Mouse (Mus musculus) MEL (cell line): ENCODE data around the gene Mccc1. TPM values are rescaled to one million over a fixed set of nuclear protein-coding genes. Genes with fewer than 3 reads are reported as not detected.
A peak's percentile ranks its signal among the peaks of the same experiment; 100 is the strongest.

Experiments
- DNase-seq: peaks from one replicate; pipeline ENCODE4 v3.0.0; 2011; ENCODE audit warnings: low read depth, low spot score
- H3K27ac ChIP-seq: 2 replicates; pipeline ENCODE4 v1.5.1; 2012; ENCODE audit warnings: low read depth, mild to moderate bottlenecking, control low read depth, low read length, moderate library complexity; ENCODE audit not compliant: control insufficient read depth
- H3K27me3 ChIP-seq, 2 experiments: fragments of 150-350 bp in 1 of 2; sonication (generic) in 1 of 2; 2 replicates each; pipeline ENCODE4 v1.6.1; 2012; ENCODE audit warnings: low read length in 2 of 2, mild to moderate bottlenecking in 2 of 2, improper control_type of control experiment in 1 of 2, moderate library complexity in 1 of 2; ENCODE audit not compliant: insufficient read depth in 2 of 2, control insufficient read depth in 1 of 2
- H3K36me3 ChIP-seq, 2 experiments: 2 replicates each; pipeline ENCODE4 v1.6.1; 2012 to 2014; ENCODE audit warnings: low read length in 2 of 2, improper control_type of control experiment in 1 of 2, inconsistent platforms in 1 of 2, mild to moderate bottlenecking in 1 of 2; ENCODE audit not compliant: insufficient read depth in 2 of 2, control insufficient read depth in 1 of 2
- H3K4me1 ChIP-seq, 2 experiments: fragments of 150-350 bp in 1 of 2; sonication (generic) in 1 of 2; 2 replicates each; pipeline ENCODE4 v1.6.1; 2012; ENCODE audit warnings: low read length in 2 of 2, improper control_type of control experiment in 1 of 2, mild to moderate bottlenecking in 1 of 2; ENCODE audit not compliant: insufficient read depth in 2 of 2, control insufficient read depth in 1 of 2
- H3K4me3 ChIP-seq, 2 experiments: fragments of 150-350 bp in 1 of 2; sonication (generic) in 1 of 2; 2 replicates each; pipeline ENCODE4 v1.5.1; 2012; ENCODE audit warnings: low read depth in 2 of 2, low read length in 2 of 2, mild to moderate bottlenecking in 2 of 2, moderate library complexity in 2 of 2, control low read depth in 1 of 2, improper control_type of control experiment in 1 of 2; ENCODE audit not compliant: control insufficient read depth in 1 of 2, insufficient read depth in 1 of 2
- H3K79me2 ChIP-seq: 2 replicates; pipeline ENCODE4 v1.6.1; 2012; ENCODE audit warnings: mild to moderate bottlenecking, low read length, moderate library complexity; ENCODE audit not compliant: control insufficient read depth, poor library complexity, insufficient read depth
- H3K9ac ChIP-seq: 2 replicates; pipeline ENCODE4 v1.6.1; 2012; ENCODE audit warnings: low read depth, mild to moderate bottlenecking, control low read depth, low read length, moderate library complexity; ENCODE audit not compliant: control insufficient read depth, poor library complexity, severe bottlenecking
- H3K9me3 ChIP-seq: fragments of 150-350 bp; sonication (generic); replicated peaks from 2 replicates; pipeline ENCODE4 v1.6.1; 2012; ENCODE audit warnings: mild to moderate bottlenecking, low read length, improper control_type of control experiment, moderate library complexity; ENCODE audit not compliant: insufficient read depth
- BHLHE40 ChIP-seq: IDR thresholded peaks from 2 replicates; pipeline ENCODE4 v1.6.1; 2012; ENCODE audit warnings: low read depth, mild to moderate bottlenecking, inconsistent platforms, low read length, improper control_type of control experiment, borderline replicate concordance
- CHD2 ChIP-seq: IDR thresholded peaks from 2 replicates; pipeline ENCODE4 v1.6.1; 2011; ENCODE audit warnings: low read length, improper control_type of control experiment
- CTCF ChIP-seq, 3 experiments: IDR thresholded peaks in 2 of 3; conservative IDR thresholded peaks in 1 of 3; 2 replicates each; pipeline ENCODE4 v1.5.1; 2011 to 2012; ENCODE audit warnings: low read length in 3 of 3, low read depth in 2 of 3, mild to moderate bottlenecking in 2 of 3, improper control_type of control experiment in 1 of 3, inconsistent platforms in 1 of 3, mixed read lengths in 1 of 3, moderate library complexity in 1 of 3; ENCODE audit not compliant: control insufficient read depth in 1 of 3, insufficient read depth in 1 of 3, poor library complexity in 1 of 3, severe bottlenecking in 1 of 3
- E2F4 ChIP-seq: IDR thresholded peaks from 2 replicates; pipeline ENCODE4 v1.6.1; 2011; ENCODE audit warnings: low read depth, low read length, improper control_type of control experiment, borderline replicate concordance
- ELF1 ChIP-seq: IDR thresholded peaks from 2 replicates; pipeline ENCODE4 v1.6.1; 2014; ENCODE audit warnings: low read depth, mild to moderate bottlenecking, inconsistent platforms, low read length, improper control_type of control experiment, moderate library complexity
- EP300 ChIP-seq, 2 experiments: IDR thresholded peaks; 2 replicates each; pipeline ENCODE4 v1.6.1; 2011; ENCODE audit warnings: improper control_type of control experiment in 2 of 2, low read length in 2 of 2, low read depth in 1 of 2, mild to moderate bottlenecking in 1 of 2
- ETS1 ChIP-seq: IDR thresholded peaks from 2 replicates; pipeline ENCODE4 v1.6.1; 2012; ENCODE audit warnings: low read depth, mild to moderate bottlenecking, inconsistent platforms, low read length, improper control_type of control experiment, moderate library complexity
- HCFC1 ChIP-seq: IDR thresholded peaks from 2 replicates; pipeline ENCODE4 v1.6.1; 2012; ENCODE audit warnings: low read depth, mild to moderate bottlenecking, inconsistent platforms, low read length, improper control_type of control experiment, moderate library complexity
- JUND ChIP-seq: IDR thresholded peaks from 2 replicates; pipeline ENCODE4 v1.6.1; 2011; ENCODE audit warnings: low read depth, mild to moderate bottlenecking, improper control_type of control experiment, low read length
- KAT2A ChIP-seq: conservative IDR thresholded peaks from 2 replicates; pipeline ENCODE4 v1.6.1; 2012; ENCODE audit warnings: low read depth, low read length, improper control_type of control experiment, inconsistent platforms
- MAFK ChIP-seq: IDR thresholded peaks from 2 replicates; pipeline ENCODE4 v1.6.1; 2011; ENCODE audit warnings: low read depth, mild to moderate bottlenecking, low read length, improper control_type of control experiment, borderline replicate concordance
- MAX ChIP-seq: IDR thresholded peaks from 2 replicates; pipeline ENCODE4 v1.6.1; 2011; ENCODE audit warnings: low read length, improper control_type of control experiment
- MAZ ChIP-seq: IDR thresholded peaks from 2 replicates; pipeline ENCODE4 v1.6.1; 2012; ENCODE audit warnings: low read depth, mild to moderate bottlenecking, inconsistent platforms, low read length, improper control_type of control experiment
- MEF2A ChIP-seq: IDR thresholded peaks from 2 replicates; pipeline ENCODE4 v1.6.1; 2014; ENCODE audit warnings: low read depth, mild to moderate bottlenecking, inconsistent platforms, low read length, improper control_type of control experiment; ENCODE audit not compliant: poor library complexity, insufficient replicate concordance, severe bottlenecking; ENCODE audit errors: extremely low read depth
- MXI1 ChIP-seq: IDR thresholded peaks from 2 replicates; pipeline ENCODE4 v1.6.1; 2011; ENCODE audit warnings: mild to moderate bottlenecking, low read depth, low read length, improper control_type of control experiment
- MYB ChIP-seq: IDR thresholded peaks from 2 replicates; pipeline ENCODE4 v1.6.1; 2011; ENCODE audit warnings: mild to moderate bottlenecking, low read depth, low read length, improper control_type of control experiment
- MYC ChIP-seq: IDR thresholded peaks from 2 replicates; pipeline ENCODE4 v1.6.1; 2011; ENCODE audit warnings: low read depth, mild to moderate bottlenecking, low read length, improper control_type of control experiment, moderate library complexity
- NELFE ChIP-seq: IDR thresholded peaks from 2 replicates; pipeline ENCODE4 v1.6.1; 2011; ENCODE audit warnings: low read depth, low read length, improper control_type of control experiment
- POLR2A ChIP-seq, 2 experiments: IDR thresholded peaks; 2 replicates each; pipeline ENCODE4 v1.6.1; 2011 to 2012; ENCODE audit warnings: low read length in 2 of 2, mild to moderate bottlenecking in 2 of 2, control low read depth in 1 of 2, improper control_type of control experiment in 1 of 2, low read depth in 1 of 2, moderate library complexity in 1 of 2; ENCODE audit not compliant: control insufficient read depth in 1 of 2, insufficient read depth in 1 of 2, poor library complexity in 1 of 2
- POLR2AphosphoS2 ChIP-seq: IDR thresholded peaks from 2 replicates; pipeline ENCODE4 v1.6.1; 2011; ENCODE audit warnings: low read length, improper control_type of control experiment
- POLR2AphosphoS5 ChIP-seq: IDR thresholded peaks from 2 replicates; pipeline ENCODE4 v1.6.1; 2012; ENCODE audit warnings: low read depth, borderline replicate concordance, mild to moderate bottlenecking, inconsistent platforms, low read length, moderate library complexity, mixed read lengths
- RAD21 ChIP-seq: IDR thresholded peaks from 2 replicates; pipeline ENCODE4 v1.6.1; 2011; ENCODE audit warnings: mild to moderate bottlenecking, low read depth, low read length, improper control_type of control experiment
- RCOR1 ChIP-seq: IDR thresholded peaks from 2 replicates; pipeline ENCODE4 v1.6.1; 2012; ENCODE audit warnings: low read depth, mild to moderate bottlenecking, inconsistent platforms, low read length, improper control_type of control experiment
- SIN3A ChIP-seq: IDR thresholded peaks from 2 replicates; pipeline ENCODE4 v1.6.1; 2012; ENCODE audit warnings: low read length, improper control_type of control experiment, inconsistent platforms
- TAL1 ChIP-seq: IDR thresholded peaks from 2 replicates; pipeline ENCODE4 v1.6.1; 2012; ENCODE audit warnings: mild to moderate bottlenecking, inconsistent platforms, low read length, moderate library complexity, mixed read lengths
- TBP ChIP-seq: IDR thresholded peaks from 2 replicates; pipeline ENCODE4 v1.8.0; 2011; ENCODE audit warnings: low read depth, low read length, improper control_type of control experiment
- TCF12 ChIP-seq: IDR thresholded peaks from 2 replicates; pipeline ENCODE4 v1.6.1; 2014; ENCODE audit warnings: low read depth, mild to moderate bottlenecking, inconsistent platforms, low read length, improper control_type of control experiment, moderate library complexity
- UBTF ChIP-seq: IDR thresholded peaks from 2 replicates; pipeline ENCODE4 v1.6.1; 2012; ENCODE audit warnings: low read depth, mild to moderate bottlenecking, inconsistent platforms, low read length, improper control_type of control experiment, moderate library complexity, borderline replicate concordance; ENCODE audit not compliant: insufficient read depth
- USF1 ChIP-seq: IDR thresholded peaks from 2 replicates; pipeline ENCODE4 v1.6.1; 2014; ENCODE audit warnings: low read depth, mild to moderate bottlenecking, inconsistent platforms, low read length, improper control_type of control experiment, moderate library complexity
- ZC3H11A ChIP-seq: IDR thresholded peaks from 2 replicates; pipeline ENCODE4 v1.6.1; 2012; ENCODE audit warnings: low read depth, mild to moderate bottlenecking, inconsistent platforms, low read length, improper control_type of control experiment
- ZKSCAN1 ChIP-seq: IDR thresholded peaks from 2 replicates; pipeline ENCODE4 v1.6.1; 2012; ENCODE audit warnings: low read depth, mild to moderate bottlenecking, inconsistent platforms, low read length, improper control_type of control experiment, moderate library complexity
- ZMIZ1 ChIP-seq: IDR thresholded peaks from 2 replicates; pipeline ENCODE4 v1.6.1; 2012; ENCODE audit warnings: low read depth, mild to moderate bottlenecking, inconsistent platforms, low read length, improper control_type of control experiment, moderate library complexity
- ZNF384 ChIP-seq: IDR thresholded peaks from 2 replicates; pipeline ENCODE4 v1.6.1; 2012; ENCODE audit warnings: low read depth, mild to moderate bottlenecking, inconsistent platforms, low read length, improper control_type of control experiment
- polyA plus RNA-seq, 2 experiments: library from polyadenylated mRNA; stranded (reverse) in 1 of 2; unstranded in 1 of 2; fragments of >175 nt in 1 of 2; fragments of >200 nt in 1 of 2; gene quantifications; 2 replicates each; pipeline versions ENCODE4 v1.2.1 to v1.2.4; 2012; ENCODE audit warnings: low replicate concordance in 2 of 2, low read depth in 1 of 2; ENCODE audit not compliant: insufficient read length in 2 of 2, insufficient read depth in 1 of 2, missing spikeins in 1 of 2
- total RNA-seq: library from RNA; depleted of rRNA; stranded (reverse); fragments of 300-350 nt; gene quantifications from 2 replicates; pipeline ENCODE4 v1.2.3, GENCODE M21; 2012

Mccc1 gene
- total and polyA plus RNA-seq, 3 experiments = 4.0 to 14.7 TPM; not detected in 1

- TF ChIP-seq POLR2AphosphoS2 = no peak
- no peak for TF ChIP-seq POLR2AphosphoS5
- TF ChIP-seq ZKSCAN1 = no peak
These were observed 67.6 kb downstream of the Mccc1 start (continued) for GRCm38 (mm10) chr3:35932735-35933404.

- Histone ChIP-seq H3K4me1 (peaks cover 8 to 11% of the 10 kb centered on the region in 2 experiments), H3K27me3 (no peaks in the 10 kb centered on the region), H3K36me3 (peaks cover 0 to 35% of the 10 kb centered on the region in 2 experiments; a peak in 2 of 4 replicates), H3K79me2 (peaks cover 61% of the 10 kb centered on the region), H3K9ac (peak overlapping the region; percentile 91), H3K9me3 (no peaks in the 10 kb centered on the region), H3K27ac (peak overlapping the region; percentile 62), H3K4me3 (peak overlapping the region; percentile 84 to 86)
- DNase-seq = peak; percentile 72
- TF ChIP-seq MXI1 (peak; percentile 22; the same call in 1 of the 2 replicates), MYB (no peak), RAD21 (no peak), ZC3H11A (no peak), TAL1 (no peak), ZNF384 (no peak), MEF2A (no peak), E2F4 (no peak), ZMIZ1 (no peak), ELF1 (no peak), USF1 (no peak), MYC (no peak), UBTF (peak; percentile 95), TBP (peak; percentile 50; the same call in 1 of the 2 replicates), MAZ (no peak), RCOR1 (no peak), TCF12 (peak; percentile 1; the same call in 1 of the 2 replicates), KAT2A (no peak), CTCF (IDR thresholded peaks at IDR 0.05 in 2 of 3, conservative IDR thresholded peaks at IDR 0.05 in 1 of 3; ENCODE audit: control insufficient read depth in 1 of 3, insufficient read depth in 1 of 3, low read depth in 2 of 3, low read length in 3 of 3, poor library complexity in 1 of 3, severe bottlenecking in 1 of 3) (no peak), SIN3A (peak; percentile 57), MAX (no peak), EP300 (IDR thresholded peaks at IDR 0.05; ENCODE audit: low read depth in 1 of 2, low read length in 2 of 2) (no peak), POLR2A (IDR thresholded peaks at IDR 0.05; ENCODE audit: control insufficient read depth in 1 of 2, insufficient read depth in 1 of 2, low read depth in 1 of 2, low read length in 2 of 2, poor library complexity in 1 of 2) (peak in 1 of 2 experiments; percentile 29; a peak in 2 of 4 replicates), MAFK (no peak), HCFC1 (peak; percentile 69), POLR2AphosphoS5 (no peak), CHD2 (no peak), NELFE (no peak), JUND (no peak), ZKSCAN1 (no peak), ETS1 (no peak), BHLHE40 (no peak)
These were observed 68.4 kb downstream of the Mccc1 start for GRCm38 (mm10) chr3:35931896-35932727.
